ENCODE assay signal across 24 mouse cellular contexts in the genomic region with DNA sequence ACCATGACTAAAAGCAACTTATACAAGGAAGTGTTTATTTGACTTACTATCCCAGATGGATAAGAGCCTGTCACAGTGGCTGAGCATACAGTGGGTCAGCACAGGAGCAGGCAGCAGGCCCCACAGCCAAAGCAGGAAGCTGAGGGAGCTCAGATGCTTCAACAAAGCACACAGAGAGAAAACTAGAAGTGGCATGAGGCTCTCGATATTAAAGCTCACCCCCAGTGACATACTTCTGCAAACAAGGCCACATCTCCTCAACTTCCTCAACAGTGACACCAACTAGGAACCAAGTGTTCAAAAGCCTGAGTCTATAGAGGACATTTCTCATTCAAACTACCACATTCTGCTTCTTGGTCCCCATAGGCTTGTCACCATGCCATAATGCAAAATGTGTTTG. TPM values are rescaled to one million over a fixed set of nuclear protein-coding genes. Genes with fewer than 3 reads are reported as not detected.
A peak's percentile ranks its signal among the peaks of the same experiment; 100 is the strongest.
DNase-seq lines count a peak whose midpoint lies in the region; ATAC-seq and TF ChIP-seq lines count a peak whose summit lies in the region.
"Had no signal": no experiment of that assay in that cellular context is flagged by ENCODE, and none has a peak within 500 bp of the region (broad histone marks: within the 10 kb centered on the region; RNA-seq: fewer than 3 reads in every experiment).

No protein-coding gene starts in this region.

- no peaks in the 10 kb centered on the region for H3K4me1 ChIP-seq in lung, adult 2 months (ENCODE audit: control insufficient read depth, insufficient read depth, low read length)
- H3K4me1 ChIP-seq: embryonic facial prominence, embryonic 13.5 days; heart, embryonic 13.5 days; intestine, embryonic 15.5 days had no signal

- 15% methylated on average over 1 of the region's 1 CpGs for WGBS in lung, adult 2 months

- peak; percentile 76 to 77 for ATAC-seq in hematopoietic stem cell, adult 5-6 weeks (replicated peaks in 1 of 2; ENCODE audit: insufficient read depth in 1 of 2, low FRiP score in 2 of 2, low TSS enrichment in 1 of 2, low read depth in 1 of 2, poor library complexity in 2 of 2, severe bottlenecking in 2 of 2)
- ATAC-seq in monocyte, adult 5-6 weeks (replicated peaks; ENCODE audit: insufficient number of reproducible peaks, low FRiP score, low TSS enrichment, poor library complexity, severe bottlenecking), result peak; percentile 88
- ATAC-seq: CD4-positive, CD25-positive, alpha-beta regulatory T cell, adult 4 months; forebrain, embryonic 14.5 days; intestine, embryonic 15.5 days had no signal

- H3K4me3 ChIP-seq in lung, adult 2 months (replicated peaks; ENCODE audit: extremely low read depth, low read depth, low read length), result no peak overlapping the region
- H3K4me3 ChIP-seq: embryonic facial prominence, embryonic 13.5 days; gastrocnemius, adult 2 months; heart, embryonic 13.5 days; hindbrain, embryonic 13.5 days; intestine, embryonic 15.5 days had no signal

- TF ChIP-seq CTCF in lung, adult 2 months (IDR thresholded peaks at IDR 0.05; ENCODE audit: insufficient read depth, low read length), result no peak

- TF ChIP-seq POLR2A in lung, adult 2 months (IDR thresholded peaks at IDR 0.05; ENCODE audit: borderline replicate concordance, extremely low read depth, low read depth, low read length), result no peak

- DNase-seq in A20 (ENCODE audit: low read depth, low spot score) (peak; percentile 30), MEL-GATA-1-ER (ENCODE audit: extremely low read depth, low read depth) (peak; percentile 31)
- no peak for DNase-seq in lung, adult 2 months
- DNase-seq in left cerebral cortex, adult 9 months (ENCODE audit: low spot score in 2 of 2), result no peak
- no peak for DNase-seq in yolk sac, embryonic 10.5 days (ENCODE audit: low spot score)
- DNase-seq: adrenal gland, adult 2 months; adrenal gland, postnatal 36 days; B cell, adult 2 months; cerebellum, adult 11 months; cerebellum, adult 8-10 months; cerebellum, postnatal 14 days; gastrocnemius, adult 2 months; gastrocnemius, postnatal 25 days; heart, adult 11 months; heart, postnatal 36 days had no signal

RNA-seq across cellular contexts. Expression of gene Tgm6, which starts 17.5 kb away (rescaled TPM):
- not detected in 2 replicates for total RNA-seq in hematopoietic stem cell, adult 5-6 weeks (2017)
- not detected in 3 replicates for total RNA-seq in monocyte, adult 5-6 weeks (2017)
- not detected in 2 replicates for polyA plus RNA-seq in lung, adult 2 months (2012; rRNA removed)
- total RNA-seq: adrenal gland, adult 2 months; adrenal gland, postnatal 36 days; gastrocnemius, adult 2 months; gastrocnemius, postnatal 25 days; heart, postnatal 36 days had no signal
- polyA plus RNA-seq: adrenal gland, adult 2 months; CD4-positive, CD25-positive, alpha-beta regulatory T cell, adult 4 months; heart, embryonic 13.5 days; heart, postnatal 0 days; intestine, embryonic 15.5 days had no signal

RNA-seq across cellular contexts. Expression of gene Snrpb, which starts 49.5 kb away (rescaled TPM):
- 135 and 198 TPM in 2 replicates for total RNA-seq in hematopoietic stem cell, adult 5-6 weeks (2017)
- total RNA-seq in monocyte, adult 5-6 weeks (2017), result 172 to 203 TPM (median 176 TPM) in 3 replicates
- polyA plus RNA-seq in lung, adult 2 months (2012; rRNA removed), result 245 and 297 TPM in 2 replicates

Comparison
In these comparisons a context has a peak if more than half of its experiments do, and no peak if none do; other contexts are left out.
1. DNase-seq: peak in A20 (single experiment) and MEL-GATA-1-ER (single experiment); none in lung, adult 2 months (single experiment), left cerebral cortex, adult 9 months (0 of 2) and yolk sac, embryonic 10.5 days (single experiment).